Mouse (Mus musculus) forebrain, embryonic 11.5 days (tissue): ENCODE measurements around the gene Tsc22d2. TPM values are rescaled to one million over a fixed set of nuclear protein-coding genes. Genes with fewer than 3 reads are reported as not detected.

Experiments
- ATAC-seq: fragments of 200-750 bp; cut with Nextera tagmentation; replicated peaks from 2 replicates; pipeline ENCODE4 v1.8.0; 2017; ENCODE audit warnings: moderate TSS enrichment; ENCODE audit not compliant: low FRiP score
- DNase-seq: peaks from one replicate; pipeline ENCODE4 v3.0.0-alpha.2; 2017; ENCODE audit warnings: low spot score
- H3K27ac ChIP-seq: fragments of 300-500 bp; sonication (generic); 2 replicates; pipeline ENCODE4 v1.5.1; 2014; ENCODE audit warnings: low read depth, low read length
- H3K27me3 ChIP-seq: fragments of 300-500 bp; sonication (generic); 2 replicates; pipeline ENCODE4 v1.6.1; 2014; ENCODE audit warnings: mild to moderate bottlenecking, low read length, mixed read lengths; ENCODE audit not compliant: control insufficient read depth, insufficient read depth
- H3K36me3 ChIP-seq: fragments of 300-500 bp; sonication (generic); 2 replicates; pipeline ENCODE4 v1.6.1; 2014; ENCODE audit warnings: mild to moderate bottlenecking, low read length, moderate library complexity, mixed read lengths; ENCODE audit not compliant: control insufficient read depth, insufficient read depth
- H3K4me1 ChIP-seq: fragments of 300-500 bp; sonication (generic); replicated peaks from 2 replicates; pipeline ENCODE4 v1.6.1; 2014; ENCODE audit warnings: low read length, mixed read lengths; ENCODE audit not compliant: control insufficient read depth, insufficient read depth
- H3K4me2 ChIP-seq: fragments of 300-500 bp; sonication (generic); 2 replicates; pipeline ENCODE4 v1.6.1; 2014; ENCODE audit warnings: low read depth, mild to moderate bottlenecking, low read length, moderate library complexity, mixed read lengths; ENCODE audit not compliant: severe bottlenecking
- H3K4me3 ChIP-seq: fragments of 300-500 bp; sonication (generic); 2 replicates; pipeline ENCODE4 v1.5.1; 2014; ENCODE audit warnings: low read depth, low read length
- H3K9ac ChIP-seq: fragments of 300-500 bp; sonication (generic); 2 replicates; pipeline ENCODE4 v1.6.1; 2014; ENCODE audit warnings: low read length
- H3K9me3 ChIP-seq: fragments of 300-500 bp; sonication (generic); 2 replicates; pipeline ENCODE4 v1.6.1; 2016; ENCODE audit warnings: low read length, mixed read lengths; ENCODE audit not compliant: control insufficient read depth
- WGBS: fragments of 180-500 bp; shearing (Covaris S2); extraction: QIAGEN DNeasy Blood & Tissue Kit; methylation state at CpG from one replicate; pipeline ENCODE4 v1.1.7; 2014; 5-methylcytosine and 5-hydroxymethylcytosine counted together
- polyA plus RNA-seq: library from polyadenylated mRNA; unstranded; fragments of >200 nt; fragmentation: Nextera tagmentation; extraction: Ambion mirVana; gene quantifications from 2 replicates; pipeline ENCODE4 v1.2.1, GENCODE M21; 2014

The Tsc22d2 gene
- polyA plus RNA-seq, 1 experiment from 2014 or later, result 12.5 TPM

- 100% methylated on average over 1 of the region's 1 CpGs for WGBS
- no peak for DNase-seq
- ATAC-seq, result no peak
- no peaks in the 10 kb centered on the region for H3K4me1 ChIP-seq
- H3K4me3 ChIP-seq, result no peak overlapping the region
- H3K36me3 ChIP-seq, result no peaks in the 10 kb centered on the region
- no peak overlapping the region for H3K4me2 ChIP-seq
- H3K9me3 ChIP-seq, result no peaks in the 10 kb centered on the region
- H3K9ac ChIP-seq, result no peak overlapping the region
- no peaks in the 10 kb centered on the region for H3K27me3 ChIP-seq
- no peak overlapping the region for H3K27ac ChIP-seq
Measured at GRCm38 (mm10) chr3:58382676-58383075, 31.8 kb upstream of the Tsc22d2 start.

GRCm38 (mm10) chr3:58385060-58385459 is 29.5 kb upstream of the Tsc22d2 start:
- H3K4me1 ChIP-seq, result no peaks in the 10 kb centered on the region
- H3K27me3 ChIP-seq, result no peaks in the 10 kb centered on the region
- no peak overlapping the region for H3K9ac ChIP-seq
- H3K36me3 ChIP-seq, result no peaks in the 10 kb centered on the region
- ATAC-seq, result no peak
- H3K4me3 ChIP-seq, result no peak overlapping the region
- DNase-seq, result no peak
- H3K27ac ChIP-seq, result no peak overlapping the region
- WGBS, result 59% methylated on average over 1 of the region's 1 CpGs
- H3K9me3 ChIP-seq, result no peaks in the 10 kb centered on the region
- no peak overlapping the region for H3K4me2 ChIP-seq

DNA sequence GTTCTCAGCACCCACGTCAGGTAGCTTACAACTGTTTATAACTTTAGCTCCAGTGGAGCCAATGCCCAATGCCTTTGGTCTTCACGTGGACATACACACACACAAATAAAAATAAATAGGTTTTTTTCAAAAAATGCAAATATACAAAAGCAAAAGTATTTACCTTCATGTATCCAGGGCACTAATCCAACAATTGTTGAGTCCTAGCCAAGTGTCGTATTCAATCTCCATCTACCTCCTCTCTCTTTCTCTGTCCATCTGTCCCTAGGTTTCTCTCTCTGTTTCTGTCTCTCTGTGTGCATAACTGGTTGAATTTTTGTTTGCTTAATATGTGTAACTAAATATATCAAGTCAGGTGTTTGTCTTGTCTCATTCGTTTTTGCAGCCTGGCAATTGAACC is 25.8 kb upstream of the Tsc22d2 start:
- no peaks in the 10 kb centered on the region for H3K36me3 ChIP-seq
- no peak overlapping the region for H3K4me2 ChIP-seq
- ATAC-seq (no peak), DNase-seq (no peak)
- WGBS, result 83% methylated on average over 4 of the region's 4 CpGs
- H3K9ac ChIP-seq, result no peak overlapping the region
- H3K27me3 ChIP-seq, result no peaks in the 10 kb centered on the region
- no peak overlapping the region for H3K4me3 ChIP-seq
- no peaks in the 10 kb centered on the region for H3K9me3 ChIP-seq
- no peak overlapping the region for H3K27ac ChIP-seq
- H3K4me1 ChIP-seq, result no peaks in the 10 kb centered on the region

DNA sequence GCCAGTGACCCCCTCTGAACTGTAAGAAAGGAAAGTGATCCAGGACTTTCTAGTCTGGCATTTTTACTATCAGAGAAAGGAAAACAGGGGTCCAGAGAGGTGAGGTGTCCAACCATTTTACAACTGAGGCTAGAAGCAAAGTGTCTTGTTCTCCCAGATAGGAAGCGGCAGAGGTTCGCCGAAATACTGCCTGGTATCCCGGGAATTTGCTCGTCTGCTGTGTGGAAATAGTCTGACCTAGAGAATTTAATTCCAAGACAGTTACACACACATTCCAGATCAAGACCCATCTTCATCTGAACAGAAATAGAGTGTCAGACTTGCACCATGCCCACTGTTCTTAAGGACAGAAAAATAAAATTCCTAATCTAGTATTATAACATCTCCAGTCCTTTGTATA is 16.0 kb upstream of the Tsc22d2 start:
- Histone ChIP-seq H3K9me3 (no peaks in the 10 kb centered on the region), H3K4me3 (no peak overlapping the region), H3K27me3 (no peaks in the 10 kb centered on the region), H3K27ac (no peak overlapping the region), H3K4me2 (no peak overlapping the region), H3K9ac (no peak overlapping the region), H3K4me1 (no peaks in the 10 kb centered on the region), H3K36me3 (no peaks in the 10 kb centered on the region)
- 85% methylated on average over 5 of the region's 5 CpGs for WGBS
- ATAC-seq, result no peak
- DNase-seq, result no peak

GRCm38 (mm10) chr3:58399931-58400330 is 14.6 kb upstream of the Tsc22d2 start:
- H3K4me2 ChIP-seq, result no peak overlapping the region
- WGBS, result 77% methylated on average over 3 of the region's 3 CpGs
- no peaks in the 10 kb centered on the region for H3K4me1 ChIP-seq
- no peaks in the 10 kb centered on the region for H3K36me3 ChIP-seq
- no peak overlapping the region for H3K4me3 ChIP-seq
- H3K27ac ChIP-seq, result no peak overlapping the region
- H3K9me3 ChIP-seq, result no peaks in the 10 kb centered on the region
- DNase-seq, result no peak
- no peaks in the 10 kb centered on the region for H3K27me3 ChIP-seq
- no peak for ATAC-seq
- H3K9ac ChIP-seq, result no peak overlapping the region

GRCm38 (mm10) chr3:58411669-58412068 is 2.8 kb upstream of the Tsc22d2 start:
- Histone ChIP-seq H3K9me3 (no peaks in the 10 kb centered on the region), H3K36me3 (no peaks in the 10 kb centered on the region), H3K4me3 (no peak overlapping the region), H3K4me1 (no peaks in the 10 kb centered on the region), H3K27ac (no peak overlapping the region), H3K27me3 (no peaks in the 10 kb centered on the region), H3K9ac (no peak overlapping the region), H3K4me2 (no peak overlapping the region)
- ATAC-seq (no peak), DNase-seq (no peak)

GRCm38 (mm10) chr3:58413671-58414070 is 844 bp upstream of the Tsc22d2 start:
- no peaks in the 10 kb centered on the region for H3K36me3 ChIP-seq
- H3K4me2 ChIP-seq, result peak overlapping the region; percentile 52
- H3K4me1 ChIP-seq, result no peaks in the 10 kb centered on the region
- no peaks in the 10 kb centered on the region for H3K9me3 ChIP-seq
- ATAC-seq (no peak), DNase-seq (no peak)
- no peaks in the 10 kb centered on the region for H3K27me3 ChIP-seq
- no peak overlapping the region; the same call in 1 of the 2 replicates for H3K9ac ChIP-seq
- peak overlapping the region; percentile 96 for H3K4me3 ChIP-seq
- no peak overlapping the region for H3K27ac ChIP-seq
- 50% methylated on average over 5 of the region's 5 CpGs for WGBS

GRCm38 (mm10) chr3:58414986-58415883 is 720 bp downstream of the Tsc22d2 start:
- WGBS, result under 1% methylated on average over 89 of the region's 113 CpGs
- H3K4me2 ChIP-seq, result peak overlapping the region; percentile 95
- peak overlapping the region; percentile 96 for H3K4me3 ChIP-seq
- H3K27me3 ChIP-seq, result no peaks in the 10 kb centered on the region
- H3K9me3 ChIP-seq, result no peaks in the 10 kb centered on the region
- peak overlapping the region; percentile 98 for H3K27ac ChIP-seq
- no peaks in the 10 kb centered on the region for H3K4me1 ChIP-seq
- H3K9ac ChIP-seq, result peak overlapping the region; percentile 96
- ATAC-seq (peak; percentile 50), DNase-seq (peak; percentile 83)
- H3K36me3 ChIP-seq, result no peaks in the 10 kb centered on the region
